Mouse (Mus musculus): ENCODE results near the gene Uggt1.

Gene Uggt1

GRCm38 (mm10) chr1:36244058-36244827 lies at the start of gene Uggt1:
TSS of gene Uggt1 (minus strand) at chr1:36244720.
- DNase-seq (ENCODE audit: low spot score) = peak; percentile 94

DNA sequence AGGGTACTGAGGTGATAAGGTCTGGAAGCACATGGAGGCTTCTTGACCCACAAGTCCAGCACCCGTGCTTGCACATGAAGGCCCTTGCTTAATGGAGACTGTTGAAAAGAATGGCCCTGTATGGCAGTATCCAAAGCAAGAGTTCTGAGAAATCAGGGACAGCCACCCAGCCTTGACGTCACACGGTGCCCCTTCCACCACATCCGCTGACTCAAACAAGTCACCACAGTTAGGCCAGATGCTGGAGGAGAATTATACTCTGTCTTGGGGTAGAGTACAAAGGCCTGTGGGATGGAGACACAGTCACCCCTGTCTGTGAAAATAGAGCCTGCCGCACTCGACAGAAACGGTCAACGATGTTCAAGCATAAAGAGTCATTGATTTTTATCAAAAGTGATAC lies 49.0 kb upstream of the Uggt1 start:
- no peak for DNase-seq (ENCODE audit: low spot score)

- no peak for DNase-seq (ENCODE audit: low spot score)
Observed at GRCm38 (mm10) chr1:36281849-36282248, 37.3 kb upstream of the Uggt1 start.

- no peak for DNase-seq (ENCODE audit: low spot score)
Observed at GRCm38 (mm10) chr1:36280938-36281337, 36.4 kb upstream of the Uggt1 start.

- peak; percentile 49 for DNase-seq (ENCODE audit: low spot score)
Observed at GRCm38 (mm10) chr1:36279202-36279601, 34.7 kb upstream of the Uggt1 start.

DNA sequence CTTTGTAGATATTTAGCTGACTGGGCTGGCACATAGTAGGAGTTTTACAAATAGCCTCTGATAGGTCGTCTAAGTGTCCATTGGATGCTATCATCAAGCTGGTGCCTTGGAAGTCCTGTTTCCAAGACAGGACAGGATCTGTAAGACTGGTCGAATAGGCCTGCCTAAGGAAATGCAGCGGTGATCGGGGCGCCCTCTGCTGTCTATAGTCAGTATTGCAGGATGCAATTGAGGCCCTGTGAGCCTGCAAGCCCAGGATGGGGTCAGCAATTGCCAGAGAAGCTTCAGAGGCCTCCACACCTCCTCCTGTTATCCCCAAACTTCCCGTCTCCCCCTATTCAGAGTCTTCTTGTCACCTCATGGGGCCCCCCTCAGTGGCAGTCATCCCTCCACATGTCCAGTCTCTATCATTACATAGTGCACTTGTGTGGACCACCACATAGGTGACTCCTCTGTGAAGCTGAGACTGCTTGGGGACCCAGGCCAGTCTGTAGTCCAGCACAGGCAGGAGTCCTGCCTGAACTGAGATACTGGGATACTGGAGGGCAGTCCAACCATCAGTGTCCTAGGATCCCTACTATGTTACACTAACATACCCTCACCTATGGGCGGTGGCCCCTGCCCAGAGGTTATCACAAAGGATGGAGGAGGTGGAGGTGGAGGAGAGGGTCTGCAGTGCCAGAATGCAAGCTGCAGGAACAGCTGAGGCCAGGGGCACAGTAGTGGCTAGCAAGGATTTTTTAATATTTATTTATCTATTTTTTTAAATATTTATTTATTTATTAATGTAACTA lies 32.9 kb upstream of the Uggt1 start:
- peak; percentile 67 for DNase-seq (ENCODE audit: low spot score)

- DNase-seq (ENCODE audit: low spot score) = no peak
Observed at GRCm38 (mm10) chr1:36275635-36276389, 31.3 kb upstream of the Uggt1 start.

DNA sequence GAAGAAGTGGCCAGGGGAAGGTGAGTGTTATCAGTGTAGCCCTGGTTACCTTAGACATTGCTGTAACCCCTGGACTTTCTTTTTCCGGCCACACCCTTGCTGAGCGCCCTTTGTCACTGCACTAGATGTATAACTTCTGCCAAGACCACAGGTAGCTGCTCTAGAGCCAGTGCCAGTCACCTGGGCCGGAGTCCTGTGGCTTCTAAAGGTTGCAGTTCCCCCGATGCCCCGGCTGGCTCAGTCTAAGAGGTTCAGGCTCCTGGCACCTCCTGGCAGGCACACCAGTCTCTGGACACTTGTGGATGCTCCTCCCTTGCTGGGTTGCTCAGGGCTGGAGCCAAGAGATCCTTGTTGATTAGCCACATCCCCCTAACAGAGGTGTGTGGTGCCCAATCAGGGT lies 29.9 kb upstream of the Uggt1 start, which contains the start of gene Neurl3:
Gene Neurl3 (minus strand): TSS at position 225 of the 400 bp plus-strand sequence.
- DNase-seq (ENCODE audit: low spot score) = no peak

DNA sequence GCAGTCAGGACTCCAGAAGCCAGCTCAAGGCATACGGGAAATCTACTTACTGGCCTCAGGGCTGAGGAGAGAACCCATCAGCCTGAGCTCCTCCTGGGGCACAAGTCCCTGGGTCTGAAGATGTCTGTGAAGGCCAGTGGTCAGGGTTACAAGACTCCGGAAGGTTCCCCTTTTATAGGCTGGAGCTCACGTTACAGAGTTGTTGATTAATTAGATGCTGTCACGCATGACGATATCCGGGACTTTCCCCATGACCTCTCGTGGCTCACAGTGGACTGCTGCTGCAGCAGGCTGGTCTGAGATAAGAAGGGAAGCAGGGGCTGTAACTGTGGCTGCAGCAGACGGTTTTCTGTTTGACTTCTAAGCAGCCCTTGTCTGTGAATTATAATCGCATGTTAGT lies 28.8 kb upstream of the Uggt1 start:
- DNase-seq (ENCODE audit: low spot score) = no peak

DNA sequence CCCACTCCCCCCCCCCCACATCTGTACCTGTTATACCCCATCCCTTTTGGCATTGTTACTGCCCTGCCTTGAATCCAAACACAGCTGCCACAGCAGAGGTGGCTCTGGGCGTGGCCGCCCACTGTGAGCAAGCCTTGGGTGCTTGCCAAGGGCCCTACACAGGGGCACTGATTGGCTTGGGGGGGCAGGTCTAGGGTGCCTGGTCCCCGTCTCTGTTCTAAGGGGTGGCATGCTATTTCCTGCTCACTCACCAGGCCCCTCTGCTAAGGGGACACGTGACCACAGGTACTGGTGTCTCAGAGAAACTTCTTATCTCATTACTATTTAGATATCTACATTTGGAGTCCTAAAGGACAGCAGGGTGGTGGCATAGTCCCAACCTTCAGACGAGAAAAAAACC lies 28.0 kb upstream of the Uggt1 start:
- no peak for DNase-seq (ENCODE audit: low spot score)

- DNase-seq (ENCODE audit: low spot score) = no peak
Observed at GRCm38 (mm10) chr1:36271516-36272230, 27.2 kb upstream of the Uggt1 start.

DNA sequence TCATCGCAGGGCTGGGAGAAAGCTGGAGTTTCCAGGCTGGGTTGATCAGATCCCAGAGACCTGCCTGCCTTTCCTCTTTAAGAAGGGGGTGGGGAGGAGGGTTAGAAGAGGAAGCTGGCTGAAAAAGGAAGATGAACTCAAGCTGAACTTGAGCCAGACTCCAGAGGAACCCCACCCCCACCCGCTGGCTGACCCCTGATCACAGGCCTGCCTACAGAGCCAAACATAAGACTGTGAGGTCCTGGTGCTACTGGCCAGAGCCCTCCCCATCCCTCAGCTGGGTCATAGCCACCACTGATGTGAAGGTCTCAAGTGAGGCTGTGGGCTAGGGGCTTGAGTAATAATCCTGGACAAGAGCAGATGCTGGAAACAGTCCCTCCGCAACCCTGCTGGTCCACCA lies 26.1 kb upstream of the Uggt1 start:
- no peak for DNase-seq (ENCODE audit: low spot score)

GRCm38 (mm10) chr1:36269121-36269795 lies 24.7 kb upstream of the Uggt1 start:
- DNase-seq (ENCODE audit: low spot score) = no peak

GRCm38 (mm10) chr1:36267595-36267994 lies 23.1 kb upstream of the Uggt1 start:
- DNase-seq (ENCODE audit: low spot score) = no peak

DNA sequence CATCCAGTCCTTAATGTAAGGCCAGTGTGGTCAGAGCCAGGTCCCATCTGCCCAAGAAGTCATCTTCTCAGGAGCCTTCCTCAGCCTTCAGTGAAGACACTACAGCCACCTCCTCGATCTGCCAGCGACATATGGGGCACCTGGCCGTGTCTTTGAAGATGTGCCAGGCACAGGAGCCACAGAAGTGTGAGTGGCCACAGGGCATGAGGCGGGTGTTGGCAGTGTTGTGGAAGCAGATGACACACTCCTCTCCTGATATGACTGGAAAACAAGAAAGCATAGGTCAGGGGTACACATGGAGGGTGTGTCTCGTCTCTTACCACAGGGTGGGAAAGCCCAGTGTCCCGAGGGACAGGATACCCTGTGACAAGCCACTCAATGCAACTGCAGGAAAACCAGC lies 21.8 kb upstream of the Uggt1 start:
- no peak for DNase-seq (ENCODE audit: low spot score)

DNA sequence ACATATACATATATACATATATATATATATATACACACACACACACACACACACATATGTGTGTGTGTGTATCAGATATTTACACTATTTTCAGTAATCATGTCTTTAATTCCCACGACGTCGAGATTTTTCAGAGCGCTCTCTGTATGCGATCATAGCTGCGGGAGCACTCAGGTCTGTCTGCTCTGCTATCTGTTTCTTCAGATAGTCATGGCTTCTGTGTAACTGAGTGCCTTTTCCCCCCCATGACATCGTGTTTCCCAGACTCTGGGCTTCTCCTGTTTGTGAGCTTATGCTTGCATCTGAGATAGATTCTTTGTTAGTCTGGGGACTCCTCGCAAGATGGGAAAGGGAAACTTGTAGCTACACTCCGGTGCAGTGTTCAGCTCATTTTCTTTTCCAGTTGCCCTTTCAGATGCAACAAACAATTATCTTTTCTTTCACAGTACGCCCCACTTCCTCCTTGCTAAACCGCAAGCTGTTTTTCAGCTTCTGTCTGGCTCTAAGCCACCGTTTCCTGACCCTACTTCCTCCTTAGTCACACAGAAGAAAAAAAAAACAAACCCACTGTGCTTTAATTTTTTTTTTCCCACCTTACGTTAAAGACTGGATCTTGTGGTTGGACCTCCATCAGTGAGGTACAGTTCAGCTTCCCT lies 19.4 kb upstream of the Uggt1 start:
- DNase-seq (ENCODE audit: low spot score) = no peak

- no peak for DNase-seq (ENCODE audit: low spot score)
Observed at GRCm38 (mm10) chr1:36261708-36262504, 17.4 kb upstream of the Uggt1 start.

DNA sequence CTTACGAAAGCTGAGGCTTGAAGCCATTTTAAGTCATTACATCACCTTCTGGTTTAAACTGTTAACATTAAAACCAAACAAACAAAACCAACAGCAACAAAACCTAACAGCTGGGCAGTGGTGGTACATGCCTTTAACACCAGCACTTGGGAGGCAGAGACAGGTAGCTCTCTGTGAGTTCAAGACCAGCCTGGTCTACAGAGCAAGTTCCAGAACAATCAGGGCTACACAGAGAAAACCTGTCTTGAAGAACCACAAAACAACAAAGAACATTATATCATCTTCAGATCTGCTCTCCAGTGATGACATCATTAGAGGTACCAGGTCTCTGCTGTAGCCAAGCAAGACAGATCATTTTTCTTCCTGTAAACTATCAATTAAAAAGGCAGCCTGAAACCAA lies 15.9 kb upstream of the Uggt1 start:
- no peak for DNase-seq (ENCODE audit: low spot score)

- DNase-seq (ENCODE audit: low spot score) = no peak
Observed at GRCm38 (mm10) chr1:36259281-36259680, 14.8 kb upstream of the Uggt1 start.

GRCm38 (mm10) chr1:36258631-36259030 lies 14.1 kb upstream of the Uggt1 start:
- DNase-seq (ENCODE audit: low spot score) = no peak
